Mouse (Mus musculus) limb, embryonic 10.5 days (tissue): ENCODE data around the gene Cmah. TPM values are rescaled to one million over a fixed set of nuclear protein-coding genes. Genes with fewer than 3 reads are reported as not detected.

Source experiments
- DNase-seq: peaks from one replicate; pipeline ENCODE4 v3.0.0-alpha.2; 2017; ENCODE audit warnings: low spot score
- H3K27ac ChIP-seq: fragments of 300-500 bp; sonication (generic); 2 replicates; pipeline ENCODE4 v1.5.1; 2016; ENCODE audit warnings: mild to moderate bottlenecking
- H3K27me3 ChIP-seq: fragments of 300-500 bp; sonication (generic); 2 replicates; pipeline ENCODE4 v1.6.1; 2016; ENCODE audit warnings: low read depth, mild to moderate bottlenecking; ENCODE audit not compliant: poor library complexity, severe bottlenecking
- H3K36me3 ChIP-seq: fragments of 300-500 bp; sonication (generic); 2 replicates; pipeline ENCODE4 v1.6.1; 2016; ENCODE audit warnings: mild to moderate bottlenecking, moderate library complexity
- H3K4me1 ChIP-seq: fragments of 300-500 bp; sonication (generic); 2 replicates; pipeline ENCODE4 v1.6.1; 2016
- H3K4me3 ChIP-seq: fragments of 300-500 bp; sonication (generic); 2 replicates; pipeline ENCODE4 v1.5.1; 2016; ENCODE audit warnings: mild to moderate bottlenecking, moderate library complexity
- H3K9me3 ChIP-seq: fragments of 300-500 bp; sonication (generic); replicated peaks from 2 replicates; pipeline ENCODE4 v1.6.1; 2016; ENCODE audit warnings: mild to moderate bottlenecking
- WGBS: fragments of 180-500 bp; shearing (Covaris S2); methylation state at CpG from one replicate; pipeline ENCODE4 v1.1.7; 2016; 5-methylcytosine and 5-hydroxymethylcytosine counted together
- polyA plus RNA-seq: library from polyadenylated mRNA; unstranded; fragments of >200 nt; fragmentation: Nextera tagmentation; extraction: Ambion mirVana; gene quantifications from 2 replicates; pipeline ENCODE4 v1.2.1, GENCODE M21; 2016

The Cmah gene
- polyA plus RNA-seq, 1 experiment from 2014 or later: 0.35 TPM

DNA sequence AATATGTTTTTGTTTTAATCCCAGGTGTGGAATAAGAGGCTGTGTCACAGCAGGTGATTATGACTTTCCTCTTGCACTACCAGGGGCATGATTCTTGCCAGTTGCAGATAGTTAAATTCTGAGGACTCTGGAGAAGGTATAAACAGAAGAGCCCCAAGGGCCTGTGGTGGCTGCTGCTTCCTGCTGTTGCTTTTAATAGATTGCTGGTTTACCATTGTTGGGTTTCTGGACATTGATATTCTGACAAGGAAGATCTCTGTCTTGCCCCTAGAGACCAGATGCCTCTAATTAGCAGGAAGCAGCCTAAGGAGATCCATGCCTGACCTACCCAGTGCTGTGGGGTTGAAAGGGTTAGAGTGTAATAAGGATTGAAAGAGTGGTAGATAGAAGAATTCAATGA is 75.8 kb downstream of the Cmah start:
- Histone ChIP-seq H3K27me3 (no peaks in the 10 kb centered on the region), H3K4me1 (peaks cover 12% of the 10 kb centered on the region), H3K9me3 (no peaks in the 10 kb centered on the region), H3K4me3 (no peak overlapping the region), H3K27ac (no peak overlapping the region), H3K36me3 (no peaks in the 10 kb centered on the region)
- DNase-seq: no peak

GRCm38 (mm10) chr13:24406847-24407246 is 79.6 kb downstream of the Cmah start:
- WGBS: 90% methylated on average over 2 of the region's 2 CpGs
- no peaks in the 10 kb centered on the region for H3K9me3 ChIP-seq
- H3K36me3 ChIP-seq: no peaks in the 10 kb centered on the region
- no peak for DNase-seq
- H3K27ac ChIP-seq: no peak overlapping the region
- peaks cover 11% of the 10 kb centered on the region for H3K4me1 ChIP-seq
- no peak overlapping the region for H3K4me3 ChIP-seq
- H3K27me3 ChIP-seq: no peaks in the 10 kb centered on the region

- no peaks in the 10 kb centered on the region for H3K4me1 ChIP-seq
- H3K36me3 ChIP-seq: no peaks in the 10 kb centered on the region
- no peaks in the 10 kb centered on the region for H3K27me3 ChIP-seq
- no peak overlapping the region for H3K27ac ChIP-seq
- H3K4me3 ChIP-seq: no peak overlapping the region
- 73% methylated on average over 4 of the region's 4 CpGs for WGBS
- DNase-seq: no peak
- no peaks in the 10 kb centered on the region for H3K9me3 ChIP-seq
Observed at GRCm38 (mm10) chr13:24414635-24415206, 87.5 kb downstream of the Cmah start.

- no peaks in the 10 kb centered on the region for H3K4me1 ChIP-seq
- H3K9me3 ChIP-seq: no peaks in the 10 kb centered on the region
- H3K27ac ChIP-seq: no peak overlapping the region
- no peaks in the 10 kb centered on the region for H3K27me3 ChIP-seq
- H3K36me3 ChIP-seq: no peaks in the 10 kb centered on the region
- no peak overlapping the region for H3K4me3 ChIP-seq
- 83% methylated on average over 13 of the region's 13 CpGs for whole genome bisulfite sequencing
- no peak for DNase-seq
Observed at GRCm38 (mm10) chr13:24415506-24416206, 88.5 kb downstream of the Cmah start.

- DNase-seq: peak; percentile 46
- no peaks in the 10 kb centered on the region for H3K27me3 ChIP-seq
- WGBS: 42% methylated on average over 4 of the region's 4 CpGs
Observed at GRCm38 (mm10) chr13:24416409-24416808, 89.2 kb downstream of the Cmah start.

GRCm38 (mm10) chr13:24418024-24418423 is 90.8 kb downstream of the Cmah start:
- Histone ChIP-seq H3K4me3 (no peak overlapping the region), H3K9me3 (no peaks in the 10 kb centered on the region), H3K27me3 (no peaks in the 10 kb centered on the region), H3K36me3 (no peaks in the 10 kb centered on the region), H3K27ac (no peak overlapping the region), H3K4me1 (no peaks in the 10 kb centered on the region)
- no peak for DNase-seq
- 77% methylated on average over 1 of the region's 1 CpGs for WGBS

More at GRCm38 (mm10) chr13:24416409-24416808, 89.2 kb downstream of the Cmah start:
- H3K4me3 ChIP-seq: no peak overlapping the region
- no peaks in the 10 kb centered on the region for H3K36me3 ChIP-seq
- H3K27ac ChIP-seq: no peak overlapping the region
- H3K4me1 ChIP-seq: no peaks in the 10 kb centered on the region
- no peaks in the 10 kb centered on the region for H3K9me3 ChIP-seq

DNA sequence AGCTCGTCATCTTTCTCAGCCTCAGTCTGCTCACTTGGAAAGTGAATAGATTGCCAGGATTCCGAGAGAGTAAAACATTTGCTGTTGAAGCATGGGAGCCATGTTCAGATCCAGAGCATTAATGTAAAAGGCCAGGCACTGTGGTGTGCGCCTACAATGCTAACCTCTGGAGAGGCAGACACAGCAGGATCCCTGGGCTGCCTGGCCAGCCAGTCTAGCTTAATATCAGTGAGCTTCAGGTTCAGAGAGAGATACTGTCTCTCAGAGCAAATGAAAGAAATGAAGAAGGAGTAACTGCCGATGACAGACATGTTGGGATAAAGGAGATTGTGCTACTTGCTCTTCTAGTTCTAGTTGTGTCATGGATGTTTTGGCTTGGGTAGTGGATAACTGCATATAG is 91.6 kb downstream of the Cmah start:
- Histone ChIP-seq H3K27me3 (no peaks in the 10 kb centered on the region), H3K4me1 (no peaks in the 10 kb centered on the region), H3K36me3 (no peaks in the 10 kb centered on the region), H3K9me3 (no peaks in the 10 kb centered on the region), H3K27ac (no peak overlapping the region), H3K4me3 (no peak overlapping the region)
- DNase-seq: no peak
- WGBS: 86% methylated on average over 4 of the region's 4 CpGs

DNA sequence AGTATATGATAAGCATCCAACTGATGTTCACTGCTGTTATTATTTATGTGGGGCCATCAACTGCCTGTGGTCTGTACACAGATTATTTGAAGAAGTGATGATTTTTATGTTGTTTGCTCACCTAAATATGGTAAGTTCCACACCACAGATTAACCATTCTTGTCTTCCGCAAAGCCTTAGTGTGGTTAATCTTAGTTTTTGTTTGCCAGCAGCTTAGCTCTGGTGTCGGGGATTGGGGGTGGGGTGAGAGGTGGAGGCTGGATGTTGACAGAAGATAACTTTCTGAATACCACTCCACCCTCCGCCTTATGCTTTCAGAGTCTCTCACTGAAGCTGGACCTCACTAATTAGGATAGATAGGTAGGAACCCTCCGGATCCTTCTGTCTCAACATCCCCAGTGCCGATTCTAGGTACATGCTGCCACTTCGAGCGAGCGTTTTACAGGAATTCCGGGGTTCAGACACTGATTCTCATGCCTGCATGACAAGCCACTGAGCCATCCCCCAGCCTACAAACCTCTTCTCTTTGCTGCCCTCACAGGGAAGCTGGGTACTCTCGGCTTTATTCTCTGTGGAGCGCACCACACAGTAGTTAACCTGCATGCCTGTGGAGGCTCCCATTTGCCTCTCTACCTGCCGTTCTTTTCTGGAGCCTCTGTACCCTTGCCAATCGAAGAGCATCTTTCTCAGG is 92.5 kb downstream of the Cmah start:
- H3K9me3 ChIP-seq: no peaks in the 10 kb centered on the region
- 88% methylated on average over 13 of the region's 13 CpGs for WGBS
- no peak for DNase-seq

DNA sequence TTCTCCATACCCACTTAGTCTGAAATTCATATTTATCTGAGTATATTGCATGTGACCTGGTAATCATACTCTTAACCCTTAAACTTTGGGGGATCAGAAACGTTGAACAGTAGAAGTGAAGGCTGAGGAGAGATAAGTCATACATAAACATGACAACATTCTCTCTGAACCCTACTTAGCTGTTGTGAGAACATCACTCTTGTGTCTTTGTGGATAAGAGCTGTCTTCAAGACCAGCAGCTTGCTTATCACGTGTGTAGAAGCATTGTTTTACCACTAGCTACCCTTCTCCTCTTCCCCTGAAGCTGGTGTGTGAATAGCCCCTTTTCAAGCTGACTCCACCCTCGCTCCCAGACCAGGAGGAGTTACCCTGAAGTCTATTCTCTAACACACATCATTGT is 94.8 kb downstream of the Cmah start:
- Histone ChIP-seq H3K27ac (no peak overlapping the region), H3K9me3 (no peaks in the 10 kb centered on the region), H3K4me1 (no peaks in the 10 kb centered on the region), H3K27me3 (no peaks in the 10 kb centered on the region), H3K4me3 (no peak overlapping the region), H3K36me3 (no peaks in the 10 kb centered on the region)
- 69% methylated on average over 3 of the region's 3 CpGs for WGBS
- no peak for DNase-seq

More for the DNA sequence above, 92.5 kb downstream of the Cmah start:
- Histone ChIP-seq H3K36me3 (no peaks in the 10 kb centered on the region), H3K4me1 (no peaks in the 10 kb centered on the region), H3K27ac (no peak overlapping the region), H3K27me3 (no peaks in the 10 kb centered on the region), H3K4me3 (no peak overlapping the region)

GRCm38 (mm10) chr13:24430215-24430614 is 103.0 kb downstream of the Cmah start:
- 76% methylated on average over 5 of the region's 5 CpGs for WGBS

DNA sequence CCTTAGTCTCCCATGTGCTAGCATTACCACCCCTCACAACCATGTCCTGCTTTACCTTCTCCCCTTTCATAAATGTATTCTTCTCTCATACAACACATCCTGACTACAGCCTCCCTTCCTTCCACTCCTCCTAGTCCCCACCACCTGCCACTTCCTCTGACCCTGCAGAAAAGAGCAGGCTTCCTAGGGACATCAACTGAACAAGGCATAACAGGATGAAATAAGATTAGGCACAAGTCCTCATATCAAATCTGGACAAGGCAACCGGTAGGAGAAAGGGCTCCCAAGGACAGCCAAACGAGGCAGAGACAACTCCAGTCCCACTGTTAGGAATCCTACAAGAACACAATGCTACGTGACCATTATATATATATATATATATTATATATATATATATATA is 104.4 kb downstream of the Cmah start:
- H3K36me3 ChIP-seq: no peaks in the 10 kb centered on the region
- H3K4me3 ChIP-seq: no peak overlapping the region
- no peak overlapping the region for H3K27ac ChIP-seq
- H3K27me3 ChIP-seq: no peaks in the 10 kb centered on the region
- H3K9me3 ChIP-seq: no peaks in the 10 kb centered on the region
- DNase-seq: no peak
- 83% methylated on average over 3 of the region's 3 CpGs for WGBS
- no peaks in the 10 kb centered on the region for H3K4me1 ChIP-seq

More at GRCm38 (mm10) chr13:24430215-24430614, 103.0 kb downstream of the Cmah start:
- Histone ChIP-seq H3K27me3 (no peaks in the 10 kb centered on the region), H3K4me1 (no peaks in the 10 kb centered on the region), H3K27ac (no peak overlapping the region), H3K4me3 (no peak overlapping the region), H3K9me3 (no peaks in the 10 kb centered on the region), H3K36me3 (no peaks in the 10 kb centered on the region)
- no peak for DNase-seq

DNA sequence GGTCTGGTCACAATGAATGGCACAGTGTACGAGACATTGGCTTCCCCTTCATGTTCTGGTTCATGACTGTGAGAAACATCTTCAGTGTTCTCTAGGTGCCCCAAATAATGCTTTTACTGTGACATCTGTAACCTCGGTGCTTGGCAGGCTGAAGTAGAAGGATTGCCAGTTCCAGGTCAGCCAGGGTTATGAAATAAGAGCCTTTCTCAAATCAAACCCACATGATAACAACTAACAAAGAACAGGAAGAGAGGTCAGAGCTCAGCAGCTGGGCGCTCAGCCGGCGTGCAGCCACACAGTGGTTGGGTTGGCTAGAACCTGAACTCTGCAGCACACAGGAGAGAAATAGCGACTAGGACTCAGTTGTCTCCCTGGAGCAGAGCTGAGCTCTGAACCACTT is 115.1 kb downstream of the Cmah start:
- Histone ChIP-seq H3K27ac (no peak overlapping the region), H3K27me3 (no peaks in the 10 kb centered on the region), H3K36me3 (no peaks in the 10 kb centered on the region), H3K4me1 (peaks cover 12% of the 10 kb centered on the region), H3K9me3 (no peaks in the 10 kb centered on the region), H3K4me3 (no peak overlapping the region)
- peak; percentile 46 for DNase-seq
- WGBS: 23% methylated on average over 6 of the region's 6 CpGs

GRCm38 (mm10) chr13:24443763-24444347 is 116.7 kb downstream of the Cmah start:
- 86% methylated on average over 4 of the region's 4 CpGs for WGBS
- Histone ChIP-seq H3K27ac (no peak overlapping the region), H3K36me3 (no peaks in the 10 kb centered on the region), H3K4me3 (no peak overlapping the region), H3K4me1 (peaks cover 12% of the 10 kb centered on the region), H3K9me3 (no peaks in the 10 kb centered on the region), H3K27me3 (no peaks in the 10 kb centered on the region)
- no peak for DNase-seq
